Mouse (Mus musculus): ENCODE measurements around the gene Cwc25. TPM values are rescaled to one million over a fixed set of nuclear protein-coding genes. Genes with fewer than 3 reads are reported as not detected.

The Cwc25 gene
- total RNA-seq, 2 experiments from 2014 or later = 8.8 to 16.7 TPM

DNA sequence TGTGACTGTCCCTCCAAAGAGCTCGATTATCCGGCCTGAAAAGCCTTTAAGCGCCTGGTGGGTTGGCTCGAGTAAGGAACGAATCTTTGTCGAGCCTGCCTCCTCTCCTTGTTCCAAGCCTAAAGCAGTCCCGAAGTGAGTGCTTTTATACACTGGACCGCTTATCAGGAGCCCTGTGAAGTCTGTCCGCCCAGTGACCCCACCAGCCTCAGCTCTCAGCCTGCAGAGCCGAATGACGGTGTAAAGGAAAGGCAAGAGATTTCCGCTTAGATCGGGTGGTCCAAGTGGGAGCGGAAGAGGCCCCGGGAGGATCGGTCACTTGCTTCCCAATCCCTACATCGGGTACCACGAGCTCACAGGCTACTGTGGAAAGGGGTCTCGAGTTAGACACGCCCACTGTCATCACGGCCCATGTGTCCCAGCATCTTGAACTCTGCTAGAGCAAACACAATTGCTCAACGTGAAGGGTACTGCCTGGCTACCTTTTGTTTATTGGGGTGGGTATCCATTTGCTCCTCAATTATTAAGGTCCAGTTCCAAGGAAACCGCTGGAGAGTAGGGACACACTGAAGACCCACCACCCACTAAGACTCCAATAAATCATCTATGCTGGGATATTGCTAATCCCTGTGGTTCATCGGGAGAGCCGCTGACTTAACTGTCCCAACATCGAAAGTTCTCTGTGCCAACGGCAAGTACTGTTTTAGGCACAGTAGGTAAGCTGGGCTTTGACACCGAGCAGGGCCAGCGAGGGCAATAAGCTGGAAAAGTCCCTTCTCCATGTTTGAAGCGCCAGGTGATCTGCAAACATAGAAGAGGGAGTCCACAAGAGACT is 65.4 kb downstream of the Cwc25 start:
- ATAC-seq (replicated peaks; ENCODE audit: poor library complexity) = no peak

DNA sequence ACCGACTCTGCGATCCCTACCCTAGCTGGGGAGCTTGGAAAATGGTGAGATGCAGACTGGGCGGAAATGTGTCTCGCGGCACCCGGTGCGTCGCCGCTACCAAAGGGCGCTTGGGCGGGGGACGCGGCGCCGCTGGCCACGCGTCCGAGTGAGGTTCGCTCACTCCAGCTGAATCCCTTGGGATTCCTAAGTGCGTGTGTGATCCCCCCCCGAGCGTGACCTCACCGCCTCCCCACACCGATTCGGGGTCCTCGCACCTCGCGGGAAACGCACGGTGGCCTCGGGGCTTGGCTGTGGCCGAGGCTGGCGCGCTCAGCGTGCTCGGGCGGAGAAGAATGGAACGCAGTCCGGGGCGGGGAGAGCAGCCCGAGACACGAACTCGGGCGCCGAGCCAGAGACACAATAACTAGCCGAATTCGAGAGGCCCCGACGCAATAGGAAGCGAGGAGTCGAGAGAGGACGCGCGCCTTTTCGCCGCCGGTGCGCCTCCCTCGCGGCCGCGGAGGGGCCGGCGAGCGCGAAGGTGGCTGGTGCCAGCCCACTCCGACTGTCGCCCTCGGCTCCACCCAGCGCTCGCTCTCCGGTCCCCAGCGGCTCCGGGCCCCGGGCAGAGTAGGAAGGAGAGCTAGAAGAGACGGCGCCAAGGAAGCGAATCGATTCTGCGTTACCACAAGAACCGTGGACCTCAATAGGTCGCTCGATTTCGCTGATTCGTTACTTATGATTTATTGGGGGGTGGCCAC is 66.2 kb downstream of the Cwc25 start, which contains the start of gene Pcgf2:
Gene Pcgf2, minus strand, starts transcription at position 495 of the 743 bp plus-strand sequence.
- ATAC-seq (replicated peaks; ENCODE audit: poor library complexity) = peak; percentile 2; the same call in 1 of the 2 replicates

DNA sequence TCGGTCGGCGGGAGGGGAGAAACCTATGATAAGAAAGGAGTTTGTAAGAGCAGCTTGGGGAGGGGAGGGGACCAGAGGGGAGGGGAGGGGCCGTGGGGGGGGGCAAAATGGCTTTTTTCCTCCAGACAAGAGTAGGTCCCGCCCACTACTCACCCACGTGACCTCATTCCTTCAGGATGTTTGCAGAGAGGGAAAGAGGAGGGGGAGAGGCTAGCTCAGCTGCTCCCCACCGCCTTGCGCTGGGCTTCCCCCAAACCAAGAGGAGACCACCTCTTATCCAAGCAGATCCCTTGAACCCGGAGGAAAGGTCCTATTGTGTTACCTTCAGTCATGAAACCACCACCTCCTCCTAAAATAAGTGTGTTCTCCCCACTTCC is 66.7 kb downstream of the Cwc25 start:
- no peak for ATAC-seq (replicated peaks; ENCODE audit: poor library complexity)

DNA sequence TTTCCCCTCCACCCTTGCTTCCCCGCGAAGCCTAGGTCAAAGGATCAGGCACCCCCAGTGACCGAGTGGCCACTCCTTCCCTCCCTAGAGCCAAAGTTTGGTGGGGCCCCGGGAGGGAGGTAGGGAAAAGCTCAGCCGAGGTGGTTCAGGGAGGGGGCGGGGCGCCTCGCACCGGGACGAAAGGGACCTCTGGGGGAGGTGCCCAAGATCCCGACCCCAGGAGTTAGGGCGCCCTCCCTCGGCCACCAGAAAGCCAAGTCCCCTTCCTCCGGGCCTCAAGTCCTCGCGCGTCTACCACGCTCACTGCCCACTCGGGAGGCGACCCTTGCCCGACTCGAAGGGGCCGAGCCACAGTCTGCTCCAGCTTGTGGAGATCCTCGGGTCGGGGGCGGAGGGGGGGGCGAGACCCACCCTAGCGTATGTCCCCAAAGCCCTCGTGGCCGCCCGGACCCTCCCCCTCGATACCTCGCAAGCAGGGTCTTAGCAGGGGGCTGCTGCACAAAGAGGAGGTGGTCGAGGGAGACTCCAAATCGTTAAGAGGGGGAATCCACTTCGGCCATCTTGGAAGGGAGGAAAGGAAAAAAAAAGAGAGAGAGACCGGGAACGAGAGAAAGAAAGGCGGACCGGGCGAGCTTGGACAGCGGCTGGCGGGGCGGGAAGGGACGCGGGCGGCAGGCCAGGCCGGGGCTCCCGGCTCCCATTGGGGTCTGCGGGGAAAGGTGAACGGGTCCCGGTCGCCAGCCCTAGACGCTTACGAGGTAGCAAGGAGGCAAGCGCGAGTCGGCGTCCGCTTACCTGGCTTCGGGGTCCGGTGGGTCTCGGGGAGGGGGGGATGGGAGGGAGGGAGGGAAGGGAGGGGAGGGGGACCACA is 67.4 kb downstream of the Cwc25 start:
- ATAC-seq (replicated peaks; ENCODE audit: poor library complexity) = no peak

DNA sequence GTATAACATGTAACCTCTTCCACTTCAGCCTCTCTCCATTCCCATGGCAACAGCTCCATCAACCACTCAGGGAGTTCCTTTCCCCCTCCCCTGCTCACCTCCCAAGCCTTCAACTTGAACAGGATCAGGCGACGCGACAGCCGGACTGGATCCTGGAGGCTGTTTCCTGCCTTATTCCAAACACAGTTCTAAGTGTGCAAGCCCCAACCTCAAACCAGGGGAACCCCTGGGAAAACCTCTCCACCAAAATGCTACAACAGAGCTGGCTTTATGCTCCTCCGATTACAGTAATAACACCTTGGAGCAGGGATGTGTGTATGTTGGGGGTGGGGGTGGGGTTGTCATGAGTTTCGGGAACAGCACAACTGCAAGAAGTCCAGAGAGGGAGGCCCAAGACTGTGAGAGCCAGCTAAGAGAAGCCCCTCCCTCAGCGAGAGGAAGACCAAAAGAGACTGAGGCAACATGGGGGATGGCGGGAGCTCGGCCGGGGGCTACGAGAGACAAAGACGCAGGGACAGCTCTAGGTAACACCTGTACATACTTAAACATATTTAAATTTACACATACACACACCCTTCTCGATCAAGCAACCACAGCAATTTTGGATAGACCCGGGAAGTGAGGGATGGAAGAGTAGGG is 68.3 kb downstream of the Cwc25 start:
- no peak for ATAC-seq (replicated peaks; ENCODE audit: poor library complexity)

DNA sequence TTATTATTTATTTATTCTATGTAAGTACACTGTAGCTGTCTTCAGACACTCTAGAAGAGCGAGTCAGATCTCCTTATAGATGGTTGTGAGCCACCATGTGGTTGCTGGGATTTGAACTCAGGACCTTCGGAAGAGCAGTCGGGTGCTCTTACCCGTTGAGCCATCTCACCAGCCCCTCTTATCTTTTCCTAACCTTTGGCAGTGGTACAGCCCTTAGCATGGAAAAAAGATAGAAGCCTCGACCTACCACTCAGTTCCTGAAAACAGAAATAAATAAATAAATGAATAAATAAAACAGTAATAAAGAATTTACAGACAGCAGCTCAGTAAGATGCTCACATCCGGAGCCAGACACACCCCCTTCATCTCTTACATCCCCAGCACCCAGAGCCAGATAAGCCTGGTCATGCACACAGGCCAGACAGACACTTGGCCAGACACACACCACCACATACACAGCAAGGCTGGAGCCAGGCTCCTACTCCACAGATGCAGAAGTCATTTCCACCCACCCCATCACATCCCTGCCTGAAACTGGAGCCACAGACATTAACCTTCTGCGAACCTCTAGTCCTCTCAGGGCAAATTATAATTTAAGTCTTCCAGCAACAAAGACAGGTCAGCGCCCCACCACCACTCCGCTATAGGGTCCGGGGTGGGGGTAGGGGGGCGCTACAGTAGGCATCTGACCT is 69.0 kb downstream of the Cwc25 start:
- no peak for ATAC-seq (replicated peaks; ENCODE audit: poor library complexity)

DNA sequence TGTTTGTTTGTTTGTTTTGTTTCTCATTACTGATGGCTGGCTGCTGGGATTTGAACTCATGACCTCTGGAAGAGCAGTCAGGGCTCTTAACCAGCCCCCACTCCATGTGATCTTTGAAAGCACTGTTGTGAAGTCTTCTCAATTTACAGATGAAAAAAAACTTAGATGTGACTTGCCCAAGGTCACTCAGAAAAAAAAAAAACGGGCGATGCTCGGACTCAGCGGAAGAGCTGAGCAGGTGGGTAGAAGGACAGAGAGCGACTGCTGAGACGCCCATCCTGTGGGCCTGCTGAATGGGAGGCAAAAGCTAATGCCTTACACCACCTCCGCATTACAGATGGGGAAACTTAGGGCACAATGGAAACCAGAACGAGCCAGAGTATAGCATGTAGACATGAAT is 69.7 kb downstream of the Cwc25 start:
- no peak for ATAC-seq (replicated peaks; ENCODE audit: poor library complexity)

DNA sequence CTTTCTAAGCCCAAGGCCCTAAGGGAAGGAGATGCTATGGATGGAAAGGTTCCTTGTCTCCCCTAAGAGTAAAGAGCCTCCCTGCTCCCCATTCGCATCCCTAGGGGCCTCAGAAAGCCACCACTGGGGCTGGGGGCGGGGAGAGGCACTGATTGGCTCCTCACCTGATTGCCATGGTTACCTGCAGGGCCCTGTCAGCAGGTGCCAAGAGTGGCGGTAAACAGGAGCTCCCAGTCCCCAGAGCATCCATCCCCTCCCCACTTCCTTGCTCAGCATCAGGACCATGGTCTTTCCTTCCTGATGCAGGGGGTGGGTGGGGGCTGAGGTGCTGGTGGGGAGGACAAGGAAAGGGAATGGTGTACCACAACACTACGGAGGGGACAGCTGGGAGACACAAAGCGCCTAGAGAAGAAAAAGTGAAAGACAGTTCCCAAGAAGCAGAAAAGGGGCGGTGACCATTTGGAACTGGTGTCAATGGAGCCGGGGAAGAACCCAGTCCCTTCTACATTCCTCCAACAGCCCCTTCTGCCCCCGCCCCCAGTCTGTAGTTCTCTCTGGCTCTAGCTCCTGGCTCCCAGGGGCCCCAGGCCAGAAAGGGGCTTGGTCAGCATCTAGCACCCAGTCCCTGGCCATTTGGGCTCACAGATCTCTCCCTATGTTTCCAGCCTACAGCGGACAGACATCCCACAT is 70.5 kb downstream of the Cwc25 start:
- ATAC-seq (replicated peaks; ENCODE audit: poor library complexity) = no peak

Other genes starting within 250 kb of the Cwc25 start
- 0.02 TPM in 1 of 2 replicates, not detected in the other for gene Srcin1, start 190.4 kb downstream of the Cwc25 start, total RNA-seq (2015)
- not detected in 2 replicates for gene Srcin1, start 190.4 kb downstream of the Cwc25 start, total RNA-seq (2017)
- gene Epop, start 136.9 kb downstream of the Cwc25 start, total RNA-seq (2015) = 3.4 and 4.0 TPM in 2 replicates
- gene Epop, start 136.9 kb downstream of the Cwc25 start, total RNA-seq (2017) = 0.62 and 0.91 TPM in 2 replicates
- gene Mllt6, start 103.1 kb downstream of the Cwc25 start, total RNA-seq (2015) = 3.3 and 4.5 TPM in 2 replicates
- 5.8 and 7.2 TPM in 2 replicates for gene Mllt6, start 103.1 kb downstream of the Cwc25 start, total RNA-seq (2017)
- gene Cisd3, start 80.7 kb downstream of the Cwc25 start, total RNA-seq (2015) = 17.4 and 24.9 TPM in 2 replicates
- gene Cisd3, start 80.7 kb downstream of the Cwc25 start, total RNA-seq (2017) = 3.5 and 5.4 TPM in 2 replicates
- gene Pcgf2, start 66.1 kb downstream of the Cwc25 start, total RNA-seq (2015) = 3.9 and 4.6 TPM in 2 replicates
- gene Pcgf2, start 66.1 kb downstream of the Cwc25 start, total RNA-seq (2017) = 1.2 and 1.5 TPM in 2 replicates
- 114 and 126 TPM in 2 replicates for gene Psmb3, start 63.2 kb downstream of the Cwc25 start, total RNA-seq (2015)
- gene Psmb3, start 63.2 kb downstream of the Cwc25 start, total RNA-seq (2017) = 158 and 185 TPM in 2 replicates
- gene Pip4k2b, start 21.9 kb downstream of the Cwc25 start, total RNA-seq (2015) = 16.9 and 17.6 TPM in 2 replicates
- gene Pip4k2b, start 21.9 kb downstream of the Cwc25 start, total RNA-seq (2017) = 17.2 and 28.6 TPM in 2 replicates
- 0.64 TPM in 1 of 2 replicates, not detected in the other for gene 1700001P01Rik, start 9.4 kb upstream of the Cwc25 start, total RNA-seq (2015)
- gene 1700001P01Rik, start 9.4 kb upstream of the Cwc25 start, total RNA-seq (2017) = 0.30 TPM in 1 of 2 replicates, not detected in the other
- gene Rpl23, start 15.9 kb upstream of the Cwc25 start, total RNA-seq (2015) = 1,765 and 1,897 TPM in 2 replicates
- gene Rpl23, start 15.9 kb upstream of the Cwc25 start, total RNA-seq (2017) = 1,416 and 1,747 TPM in 2 replicates
- gene Lasp1, start 32.4 kb upstream of the Cwc25 start, total RNA-seq (2015) = 40.1 and 47.2 TPM in 2 replicates
- 139 and 201 TPM in 2 replicates for gene Lasp1, start 32.4 kb upstream of the Cwc25 start, total RNA-seq (2017)
- gene B230217C12Rik, start 74.2 kb upstream of the Cwc25 start, total RNA-seq (2015) = 2.1 and 3.8 TPM in 2 replicates
- gene B230217C12Rik, start 74.2 kb upstream of the Cwc25 start, total RNA-seq (2017) = 0.17 TPM in 2 replicates
- gene Fbxo47, start 117.6 kb upstream of the Cwc25 start, total RNA-seq (2015) = not detected in 2 replicates
- 0.12 and 1.6 TPM in 2 replicates for gene Fbxo47, start 117.6 kb upstream of the Cwc25 start, total RNA-seq (2017)
- 2.3 and 3.0 TPM in 2 replicates for gene Plxdc1, start 219.9 kb upstream of the Cwc25 start, total RNA-seq (2015)
- gene Plxdc1, start 219.9 kb upstream of the Cwc25 start, total RNA-seq (2017) = 0.92 and 1.0 TPM in 2 replicates
- 3.9 and 6.1 TPM in 2 replicates for gene Arl5c, start 229.6 kb upstream of the Cwc25 start, total RNA-seq (2015)
- gene Arl5c, start 229.6 kb upstream of the Cwc25 start, total RNA-seq (2017) = 2.5 and 7.6 TPM in 2 replicates

Measured in megakaryocyte progenitor cell, adult 5-6 weeks (primary cell).